Mouse (Mus musculus): ENCODE measurements around the gene Wdr26. TPM values are rescaled to one million over a fixed set of nuclear protein-coding genes. Genes with fewer than 3 reads are reported as not detected.

Wdr26 gene
- polyA plus RNA-seq, 1 experiment, result 47.0 TPM

DNA sequence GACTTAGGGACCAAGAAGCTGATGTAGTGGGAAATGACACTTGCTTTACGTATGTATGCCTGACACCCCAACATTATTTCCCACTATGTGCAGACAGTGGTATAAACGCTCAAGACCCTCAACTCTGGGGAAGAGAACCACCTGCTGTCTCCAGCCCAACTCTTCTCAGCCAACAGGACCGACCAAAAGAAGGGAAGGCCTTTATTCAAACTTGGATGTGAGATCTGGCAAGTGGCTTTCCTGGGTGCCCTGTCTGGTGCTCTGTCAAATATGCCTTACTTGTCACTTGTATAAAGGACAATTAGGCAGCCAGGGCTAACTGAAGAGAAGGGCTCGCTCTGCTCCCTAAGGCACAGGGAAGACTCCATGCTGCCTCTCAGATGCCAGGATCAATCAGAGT lies 12.4 kb downstream of the Wdr26 start:
- Histone ChIP-seq H3K27me3 (ENCODE audit: control insufficient read depth, insufficient read depth, low read length) (no peaks in the 10 kb centered on the region), H3K4me1 (ENCODE audit: control insufficient read depth, insufficient read depth, low read length) (no peaks in the 10 kb centered on the region), H3K27ac (ENCODE audit: insufficient read depth, low read length) (no peak overlapping the region), H3K4me3 (replicated peaks; ENCODE audit: insufficient read depth, low read depth, low read length) (no peak overlapping the region)
- TF ChIP-seq CTCF (IDR thresholded peaks at IDR 0.05; ENCODE audit: borderline replicate concordance, insufficient read depth, low read depth, low read length), result no peak
- TF ChIP-seq POLR2A (IDR thresholded peaks at IDR 0.05; ENCODE audit: borderline replicate concordance, insufficient read depth, low read length), result no peak
- WGBS, result 78% methylated on average over 4 of the region's 4 CpGs
- no peak for DNase-seq

GRCm38 (mm10) chr1:181188925-181189324 lies 22.9 kb downstream of the Wdr26 start:
- WGBS, result 87% methylated on average over 4 of the region's 4 CpGs
- no peak overlapping the region for H3K27ac ChIP-seq (ENCODE audit: insufficient read depth, low read length)
- H3K4me3 ChIP-seq (replicated peaks; ENCODE audit: insufficient read depth, low read depth, low read length), result no peak overlapping the region
- no peaks in the 10 kb centered on the region for H3K4me1 ChIP-seq (ENCODE audit: control insufficient read depth, insufficient read depth, low read length)
- no peak for DNase-seq
- H3K27me3 ChIP-seq (ENCODE audit: control insufficient read depth, insufficient read depth, low read length), result no peaks in the 10 kb centered on the region
- TF ChIP-seq CTCF (IDR thresholded peaks at IDR 0.05; ENCODE audit: borderline replicate concordance, insufficient read depth, low read depth, low read length), result no peak
- no peak for TF ChIP-seq POLR2A (IDR thresholded peaks at IDR 0.05; ENCODE audit: borderline replicate concordance, insufficient read depth, low read length)

DNA sequence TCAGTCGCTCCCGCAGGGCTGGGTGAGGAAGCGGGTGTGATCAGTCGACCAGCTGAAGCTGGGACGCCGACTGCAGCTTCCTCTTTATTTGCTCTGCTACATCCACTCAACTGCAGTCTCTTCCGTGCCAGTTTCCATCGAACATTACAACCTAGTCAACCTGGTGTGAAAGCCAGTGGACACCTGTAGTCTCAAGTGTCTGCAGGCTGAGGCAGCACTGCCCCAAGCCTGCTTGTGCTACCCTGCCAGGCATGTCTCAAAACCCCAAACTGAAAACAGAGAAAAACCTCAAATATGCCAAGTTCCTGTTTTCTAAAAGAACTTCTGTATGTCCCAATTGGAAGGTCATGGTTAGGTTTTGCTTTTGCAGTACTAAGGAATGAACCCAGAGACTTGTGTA lies 41.6 kb downstream of the Wdr26 start:
- DNase-seq, result no peak
- TF ChIP-seq POLR2A (IDR thresholded peaks at IDR 0.05; ENCODE audit: borderline replicate concordance, insufficient read depth, low read length), result no peak
- TF ChIP-seq CTCF (IDR thresholded peaks at IDR 0.05; ENCODE audit: borderline replicate concordance, insufficient read depth, low read depth, low read length), result no peak
- Histone ChIP-seq H3K4me3 (replicated peaks; ENCODE audit: insufficient read depth, low read depth, low read length) (no peak overlapping the region), H3K27ac (ENCODE audit: insufficient read depth, low read length) (no peak overlapping the region), H3K4me1 (ENCODE audit: control insufficient read depth, insufficient read depth, low read length) (no peaks in the 10 kb centered on the region), H3K27me3 (ENCODE audit: control insufficient read depth, insufficient read depth, low read length) (no peaks in the 10 kb centered on the region)
- 85% methylated on average over 8 of the region's 8 CpGs for WGBS

- TF ChIP-seq POLR2A (IDR thresholded peaks at IDR 0.05; ENCODE audit: borderline replicate concordance, insufficient read depth, low read length) (no peak), CTCF (IDR thresholded peaks at IDR 0.05; ENCODE audit: borderline replicate concordance, insufficient read depth, low read depth, low read length) (no peak)
- Histone ChIP-seq H3K27me3 (ENCODE audit: control insufficient read depth, insufficient read depth, low read length) (no peaks in the 10 kb centered on the region), H3K4me3 (replicated peaks; ENCODE audit: insufficient read depth, low read depth, low read length) (no peak overlapping the region), H3K27ac (ENCODE audit: insufficient read depth, low read length) (no peak overlapping the region), H3K4me1 (ENCODE audit: control insufficient read depth, insufficient read depth, low read length) (no peaks in the 10 kb centered on the region)
- DNase-seq, result no peak
- 76% methylated on average over 3 of the region's 3 CpGs for WGBS
Measured at GRCm38 (mm10) chr1:181168377-181168776, 43.4 kb downstream of the Wdr26 start.

DNA sequence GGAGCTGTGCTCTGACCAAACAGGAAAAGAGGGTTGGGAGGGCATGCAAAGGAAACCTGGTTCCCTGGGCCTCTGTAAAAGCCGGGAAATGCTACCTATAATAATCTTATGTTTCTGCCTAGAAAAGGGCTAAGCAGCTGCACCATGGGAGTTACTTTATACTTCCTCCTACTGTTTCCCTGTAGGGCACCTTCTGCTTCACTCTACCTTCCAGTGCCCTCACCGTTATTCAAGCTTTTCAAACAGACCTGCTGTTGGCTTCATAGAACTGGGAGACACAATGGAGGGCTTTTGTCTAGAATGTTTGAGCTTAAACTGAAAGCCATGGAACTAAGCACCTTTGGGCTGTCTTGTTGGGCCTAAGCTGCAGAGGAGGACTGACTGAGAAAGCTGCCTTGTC lies 44.0 kb downstream of the Wdr26 start:
- TF ChIP-seq POLR2A (IDR thresholded peaks at IDR 0.05; ENCODE audit: borderline replicate concordance, insufficient read depth, low read length) (no peak), CTCF (IDR thresholded peaks at IDR 0.05; ENCODE audit: borderline replicate concordance, insufficient read depth, low read depth, low read length) (no peak)
- no peak overlapping the region for H3K4me3 ChIP-seq (replicated peaks; ENCODE audit: insufficient read depth, low read depth, low read length)
- 63% methylated on average over 2 of the region's 2 CpGs for WGBS
- H3K27ac ChIP-seq (ENCODE audit: insufficient read depth, low read length), result no peak overlapping the region
- no peaks in the 10 kb centered on the region for H3K4me1 ChIP-seq (ENCODE audit: control insufficient read depth, insufficient read depth, low read length)
- no peaks in the 10 kb centered on the region for H3K27me3 ChIP-seq (ENCODE audit: control insufficient read depth, insufficient read depth, low read length)
- DNase-seq, result no peak

DNA sequence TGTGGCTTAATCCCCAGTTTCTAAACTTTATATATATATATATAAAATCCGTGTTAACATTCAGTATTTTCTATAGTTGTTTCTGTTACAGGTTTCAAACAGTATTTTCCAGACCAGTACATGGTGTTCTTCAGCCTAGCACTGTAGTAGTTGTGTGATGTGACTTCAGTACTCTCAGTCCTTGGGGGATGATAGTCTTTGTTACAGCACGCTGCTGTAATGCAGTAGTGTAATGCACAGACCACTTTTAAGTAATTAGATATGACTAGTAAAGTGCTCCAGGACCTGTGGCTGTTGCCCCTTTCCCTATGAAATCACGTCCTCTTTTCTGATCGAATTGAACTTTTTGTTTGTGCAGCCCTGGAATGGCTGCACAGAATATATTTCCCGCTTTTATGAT lies 60.3 kb downstream of the Wdr26 start:
- H3K27me3 ChIP-seq (ENCODE audit: control insufficient read depth, insufficient read depth, low read length), result no peaks in the 10 kb centered on the region
- no peak overlapping the region for H3K27ac ChIP-seq (ENCODE audit: insufficient read depth, low read length)
- H3K4me1 ChIP-seq (ENCODE audit: control insufficient read depth, insufficient read depth, low read length), result no peaks in the 10 kb centered on the region
- peak overlapping the region; percentile 30 for H3K4me3 ChIP-seq (replicated peaks; ENCODE audit: insufficient read depth, low read depth, low read length)
- no peak for TF ChIP-seq CTCF (IDR thresholded peaks at IDR 0.05; ENCODE audit: borderline replicate concordance, insufficient read depth, low read depth, low read length)
- no peak for TF ChIP-seq POLR2A (IDR thresholded peaks at IDR 0.05; ENCODE audit: borderline replicate concordance, insufficient read depth, low read length)
- WGBS, result 26% methylated on average over 5 of the region's 5 CpGs
- no peak for DNase-seq

DNA sequence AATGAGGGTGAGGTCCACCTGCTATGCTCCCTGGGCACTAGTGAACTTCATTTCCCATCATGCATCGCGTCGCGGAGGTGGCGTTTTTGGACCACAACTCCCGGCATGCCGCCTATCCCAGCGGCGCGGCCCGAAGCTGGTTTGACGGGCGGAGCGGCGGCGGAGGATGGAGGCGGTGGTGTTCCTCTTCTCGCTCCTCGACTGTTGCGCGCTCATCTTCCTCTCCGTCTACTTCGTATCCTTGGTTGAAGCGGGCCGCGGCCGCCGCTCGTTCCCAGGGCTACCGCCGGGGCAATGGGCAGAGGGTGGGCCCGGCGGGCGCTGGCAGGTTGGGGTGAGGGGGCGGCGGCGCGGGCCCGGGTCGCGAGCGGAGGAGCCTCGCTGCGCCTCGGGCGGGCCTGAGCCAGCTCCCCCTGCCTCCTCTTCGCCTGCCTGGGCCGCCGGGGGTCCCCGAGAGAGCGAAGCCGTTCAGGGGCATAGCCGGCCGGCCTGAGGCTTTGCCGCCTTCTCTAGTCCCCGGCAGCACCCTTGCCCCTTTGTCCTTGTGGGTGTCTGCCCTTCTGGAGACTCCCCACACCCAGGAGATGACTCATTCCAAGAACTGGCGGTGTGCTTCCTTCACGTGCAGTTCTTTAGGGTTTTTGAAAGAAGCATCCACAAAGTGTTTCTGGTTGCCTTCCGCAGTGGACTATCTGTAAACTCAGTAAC lies 60.8 kb downstream of the Wdr26 start:
- H3K27ac ChIP-seq (ENCODE audit: insufficient read depth, low read length), result 0 out of 2 replicates have a peak overlapping the region, but pooled peaks have one; percentile 8
- H3K27me3 ChIP-seq (ENCODE audit: control insufficient read depth, insufficient read depth, low read length), result no peaks in the 10 kb centered on the region
- DNase-seq, result peak; percentile 91
- no peak for TF ChIP-seq CTCF (IDR thresholded peaks at IDR 0.05; ENCODE audit: borderline replicate concordance, insufficient read depth, low read depth, low read length)
- TF ChIP-seq POLR2A (IDR thresholded peaks at IDR 0.05; ENCODE audit: borderline replicate concordance, insufficient read depth, low read length), result peak; percentile 78
- H3K4me1 ChIP-seq (ENCODE audit: control insufficient read depth, insufficient read depth, low read length), result no peaks in the 10 kb centered on the region
- 1% methylated on average over 59 of the region's 59 CpGs for WGBS
- peak overlapping the region; percentile 75 for H3K4me3 ChIP-seq (replicated peaks; ENCODE audit: insufficient read depth, low read depth, low read length)

DNA sequence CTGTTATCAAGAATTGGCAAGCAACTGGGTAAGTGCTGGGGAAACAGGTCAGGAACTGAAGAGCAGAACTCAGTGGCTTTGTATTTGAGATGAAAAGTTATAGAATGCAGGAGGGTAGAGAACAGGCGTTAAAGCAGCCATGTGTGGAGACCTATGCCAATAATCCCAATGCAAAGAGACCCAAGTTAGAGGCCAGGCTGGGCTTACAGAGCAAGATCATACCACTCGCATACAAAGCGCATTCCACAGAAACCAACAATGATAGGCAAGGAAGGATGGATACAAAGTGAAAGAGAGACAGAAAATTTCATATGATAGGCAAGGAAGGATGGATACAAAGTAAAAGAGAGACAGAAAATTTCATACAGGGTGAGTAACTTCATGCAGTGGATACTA lies 61.4 kb downstream of the Wdr26 start:
- H3K4me1 ChIP-seq (ENCODE audit: control insufficient read depth, insufficient read depth, low read length), result peaks cover under 1% of the 10 kb centered on the region; the same call in 1 of the 2 replicates
- H3K4me3 ChIP-seq (replicated peaks; ENCODE audit: insufficient read depth, low read depth, low read length), result no peak overlapping the region
- no peak for DNase-seq
- TF ChIP-seq POLR2A (IDR thresholded peaks at IDR 0.05; ENCODE audit: borderline replicate concordance, insufficient read depth, low read length) (no peak), CTCF (IDR thresholded peaks at IDR 0.05; ENCODE audit: borderline replicate concordance, insufficient read depth, low read depth, low read length) (no peak)
- H3K27ac ChIP-seq (ENCODE audit: insufficient read depth, low read length), result no peak overlapping the region
- WGBS, result 67% methylated on average over 3 of the region's 3 CpGs
- no peaks in the 10 kb centered on the region for H3K27me3 ChIP-seq (ENCODE audit: control insufficient read depth, insufficient read depth, low read length)
